Mouse (Mus musculus): Measurements from ENCODE around the gene Gm13278.

DNA sequence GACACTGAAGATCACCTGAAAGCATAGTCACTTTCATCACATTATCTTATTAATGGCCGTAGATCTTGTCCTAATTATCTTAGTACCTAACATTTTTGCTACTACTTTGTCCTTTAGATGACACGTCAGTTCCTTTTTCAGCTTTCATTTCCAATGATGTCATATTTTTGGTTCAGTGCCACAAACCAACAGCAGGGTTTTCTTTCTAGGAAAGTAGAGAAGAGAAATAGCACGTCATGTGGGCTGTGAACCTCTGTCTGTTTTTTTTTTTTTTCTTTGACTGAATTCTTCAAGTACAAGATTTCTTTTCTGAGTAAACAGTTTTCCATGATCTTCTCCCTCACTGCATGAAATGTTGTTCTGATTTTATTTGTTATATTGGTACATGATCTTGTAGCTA is 48.7 kb downstream of the Gm13278 start:
- TF ChIP-seq CTCF (conservative IDR thresholded peaks at IDR 0.05; ENCODE audit: low read length) = no peak
- no peak for TF ChIP-seq POU5F1 (IDR thresholded peaks at IDR 0.05; ENCODE audit: borderline replicate concordance, low read length)

All from E14TG2a.4 (cell line).